Mouse (Mus musculus) E14TG2a.4 (cell line): Measurements from ENCODE around the gene Zfp248.

ENCODE experiments used
- H3K27me3 ChIP-seq: 2 replicates; pipeline ENCODE4 v1.6.1; 2014; ENCODE audit warnings: low read length, control low read depth; ENCODE audit not compliant: insufficient read depth
- H3K36me3 ChIP-seq: 2 replicates; pipeline ENCODE4 v1.6.1; 2014; ENCODE audit warnings: low read length, control low read depth; ENCODE audit not compliant: insufficient read depth
- H3K4me1 ChIP-seq: replicated peaks from 2 replicates; pipeline ENCODE4 v1.6.1; 2014; ENCODE audit warnings: low read depth, low read length, control low read depth
- H3K4me3 ChIP-seq: replicated peaks from 2 replicates; pipeline ENCODE4 v1.5.1; 2014; ENCODE audit warnings: mild to moderate bottlenecking, low read length
- H3K9me3 ChIP-seq: 2 replicates; pipeline ENCODE4 v1.6.1; 2014; ENCODE audit warnings: low read length, control low read depth
- CTCF ChIP-seq: conservative IDR thresholded peaks from 2 replicates; pipeline ENCODE4 v1.5.1; 2014; ENCODE audit warnings: low read length
- NANOG ChIP-seq: IDR thresholded peaks from 2 replicates; pipeline ENCODE4 v1.6.1; 2014; ENCODE audit warnings: borderline replicate concordance, low read length, mixed read lengths
- POU5F1 ChIP-seq: IDR thresholded peaks from 2 replicates; pipeline ENCODE4 v1.6.1; 2014; ENCODE audit warnings: low read length, borderline replicate concordance

The Zfp248 gene

DNA sequence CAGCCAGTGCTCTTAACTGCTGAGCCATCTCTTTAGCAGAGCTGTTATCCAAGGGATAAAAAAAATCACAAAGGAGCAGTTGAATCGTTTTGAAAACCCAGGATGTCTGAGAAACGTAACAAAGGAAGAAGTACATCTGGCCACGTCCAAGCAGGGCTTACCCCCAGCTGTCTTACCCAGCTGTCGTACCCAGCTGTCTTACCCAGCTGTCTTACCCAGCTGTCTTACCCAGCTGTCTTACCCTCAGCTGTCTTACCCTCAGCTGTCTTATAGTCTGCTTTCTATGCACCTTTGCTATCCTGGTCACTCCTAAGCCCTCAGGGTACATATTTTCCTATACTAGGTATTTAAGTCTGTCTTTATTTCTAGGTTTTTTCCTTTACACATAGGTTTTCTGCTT lies 23.8 kb downstream of the Zfp248 start:
- Histone ChIP-seq H3K27me3 (no peaks in the 10 kb centered on the region), H3K36me3 (peaks cover 6% of the 10 kb centered on the region; the same call in 1 of the 2 replicates), H3K4me1 (no peaks in the 10 kb centered on the region), H3K9me3 (no peaks in the 10 kb centered on the region), H3K4me3 (no peak overlapping the region)
- TF ChIP-seq CTCF (no peak), POU5F1 (no peak), NANOG (no peak)

GRCm38 (mm10) chr6:118426666-118427065 lies 28.7 kb downstream of the Zfp248 start:
- Histone ChIP-seq H3K27me3 (peaks cover 13% of the 10 kb centered on the region; the same call in 1 of the 2 replicates), H3K36me3 (peaks cover 6% of the 10 kb centered on the region; the same call in 1 of the 2 replicates), H3K4me1 (no peaks in the 10 kb centered on the region), H3K4me3 (no peak overlapping the region), H3K9me3 (no peaks in the 10 kb centered on the region)
- TF ChIP-seq POU5F1 (no peak), CTCF (no peak)

DNA sequence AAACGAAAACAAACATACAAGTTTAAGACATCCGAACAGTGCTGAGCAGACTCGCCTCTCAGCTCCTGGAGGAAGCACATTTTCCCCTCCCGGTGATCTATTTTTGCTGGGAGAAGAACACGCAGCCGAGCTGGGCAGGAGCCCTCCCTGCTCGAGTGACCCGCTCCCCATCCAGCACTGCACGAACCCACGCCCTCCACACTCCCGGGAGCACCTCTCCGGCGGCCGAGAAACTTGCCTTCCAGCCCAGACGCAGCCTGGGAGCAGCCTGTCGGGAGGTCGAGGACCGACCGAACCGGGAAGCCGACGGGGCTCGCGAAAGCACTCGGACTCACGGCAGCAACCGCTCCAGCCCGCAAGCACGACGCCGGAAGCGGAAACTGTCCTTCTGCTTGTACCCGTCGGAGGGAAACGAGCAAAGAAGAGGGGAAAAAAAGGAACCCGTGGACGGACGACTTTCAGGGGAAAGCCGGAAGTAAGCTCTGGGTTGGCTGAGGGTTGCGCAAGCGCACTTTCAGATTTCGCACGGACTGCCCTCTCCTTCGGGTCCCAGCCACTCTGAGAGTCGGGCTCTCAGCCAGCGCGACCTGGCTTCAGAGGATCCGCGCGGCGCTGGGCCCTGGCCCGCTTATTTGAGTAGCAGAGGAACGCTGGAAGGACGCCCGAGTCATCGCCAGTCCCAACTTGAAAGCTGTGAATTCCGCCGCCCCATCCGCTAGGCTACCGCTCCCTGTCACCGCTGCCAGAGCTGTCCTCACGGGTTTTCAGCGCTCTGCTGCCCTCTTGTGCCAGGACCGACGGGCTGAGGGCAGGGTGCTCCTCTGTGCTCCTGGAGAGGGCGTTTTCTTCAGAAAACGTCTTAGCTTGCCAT lies 36.0 kb downstream of the Zfp248 start, which contains the start of gene Bms1:
TSS of gene Bms1 (minus strand) at position 425 of the 871 bp plus-strand sequence.
- peaks cover 13% of the 10 kb centered on the region for H3K4me1 ChIP-seq
- H3K9me3 ChIP-seq = no peaks in the 10 kb centered on the region
- H3K4me3 ChIP-seq = peak within 1 kb of the TSS; percentile 100
- H3K36me3 ChIP-seq = peaks cover 41% of the 10 kb centered on the region
- TF ChIP-seq NANOG = no peak
- TF ChIP-seq CTCF = peak; percentile 63
- peaks cover 10% of the 10 kb centered on the region; the same call in 1 of the 2 replicates for H3K27me3 ChIP-seq

DNA sequence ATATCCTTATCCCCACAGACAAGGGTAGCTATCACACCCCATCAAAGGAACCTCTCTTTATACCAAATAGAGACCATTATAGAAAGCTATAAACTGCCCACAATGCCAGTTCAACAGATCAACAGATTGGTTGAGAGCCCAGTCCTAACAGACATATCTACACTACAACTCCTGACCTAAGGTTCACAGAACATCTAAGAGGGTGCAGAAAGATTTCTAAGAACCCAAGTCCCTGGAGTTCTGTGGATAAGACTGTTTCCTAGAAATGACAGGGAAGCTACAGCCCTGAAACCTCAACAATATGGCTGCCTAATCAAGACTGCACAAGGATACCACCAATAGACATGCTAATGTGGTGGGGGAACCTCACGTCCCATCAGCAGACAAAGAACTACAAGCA lies 44.9 kb downstream of the Zfp248 start:
- TF ChIP-seq NANOG = no peak
- H3K4me1 ChIP-seq = peaks cover 11% of the 10 kb centered on the region; the same call in 1 of the 2 replicates
- H3K36me3 ChIP-seq = peaks cover 91% of the 10 kb centered on the region
- H3K27me3 ChIP-seq = no peaks in the 10 kb centered on the region
- no peaks in the 10 kb centered on the region for H3K9me3 ChIP-seq
- no peak overlapping the region for H3K4me3 ChIP-seq

DNA sequence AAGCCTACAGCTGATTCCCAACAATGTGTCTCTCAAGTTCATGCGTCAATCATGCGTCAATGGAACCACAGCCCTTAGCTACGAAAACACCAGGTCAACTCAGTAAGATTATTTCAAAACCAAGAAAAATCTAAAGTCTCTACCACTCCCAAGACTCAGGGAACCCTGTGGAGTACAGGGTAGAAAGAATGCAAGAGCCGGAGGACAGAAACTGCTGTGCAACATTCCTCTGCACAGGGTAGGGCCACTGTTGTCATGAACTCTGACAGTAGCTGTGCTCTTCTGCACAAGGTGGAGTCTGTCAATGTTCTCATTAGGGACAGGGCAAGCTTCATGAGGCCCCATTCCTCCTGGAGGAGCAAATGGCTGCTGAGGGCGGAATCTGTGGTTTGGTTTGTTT lies 46.8 kb downstream of the Zfp248 start:
- TF ChIP-seq POU5F1 = no peak
- TF ChIP-seq CTCF = no peak
- no peak for TF ChIP-seq NANOG
- H3K4me3 ChIP-seq = no peak overlapping the region

DNA sequence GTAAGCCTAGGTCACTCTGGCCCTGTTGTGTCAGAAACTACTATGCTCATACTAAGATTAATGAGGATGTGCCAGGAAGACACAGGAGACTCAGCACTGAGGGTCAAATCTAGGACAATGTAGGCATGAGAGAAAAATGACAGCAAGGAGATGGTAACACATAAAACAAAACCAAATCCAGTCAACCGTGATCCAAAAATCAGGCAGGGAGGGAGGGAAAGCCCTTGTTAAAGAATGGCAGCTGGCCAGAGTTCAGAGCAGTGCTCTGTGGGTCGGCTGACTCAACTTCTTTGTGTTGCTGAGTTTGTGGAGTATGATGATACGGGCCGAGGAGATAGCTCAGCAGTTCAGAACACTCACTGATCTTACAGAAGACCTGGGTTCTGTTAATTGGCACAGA lies 48.9 kb downstream of the Zfp248 start:
- TF ChIP-seq POU5F1 = no peak
- TF ChIP-seq NANOG = no peak
- no peak for TF ChIP-seq CTCF
- peaks cover 17% of the 10 kb centered on the region for H3K4me1 ChIP-seq
- H3K4me3 ChIP-seq = no peak overlapping the region
- peaks cover 91% of the 10 kb centered on the region for H3K36me3 ChIP-seq
- H3K9me3 ChIP-seq = no peaks in the 10 kb centered on the region
- no peaks in the 10 kb centered on the region for H3K27me3 ChIP-seq

More for the DNA sequence above, 46.8 kb downstream of the Zfp248 start:
- H3K9me3 ChIP-seq = no peaks in the 10 kb centered on the region
- H3K27me3 ChIP-seq = no peaks in the 10 kb centered on the region
- peaks cover 20% of the 10 kb centered on the region for H3K4me1 ChIP-seq
- peaks cover 91% of the 10 kb centered on the region for H3K36me3 ChIP-seq

- H3K36me3 ChIP-seq = peaks cover 91% of the 10 kb centered on the region
- no peaks in the 10 kb centered on the region for H3K4me1 ChIP-seq
- no peak overlapping the region for H3K4me3 ChIP-seq
- no peaks in the 10 kb centered on the region for H3K27me3 ChIP-seq
- no peak for TF ChIP-seq CTCF
- no peak for TF ChIP-seq NANOG
- no peak for TF ChIP-seq POU5F1
- no peaks in the 10 kb centered on the region for H3K9me3 ChIP-seq
Observed at GRCm38 (mm10) chr6:118390746-118391145, 64.6 kb downstream of the Zfp248 start.

- Histone ChIP-seq H3K27me3 (no peaks in the 10 kb centered on the region), H3K4me1 (peaks cover 4% of the 10 kb centered on the region), H3K9me3 (no peaks in the 10 kb centered on the region), H3K36me3 (peaks cover 81% of the 10 kb centered on the region), H3K4me3 (no peak overlapping the region)
- TF ChIP-seq CTCF (no peak), NANOG (no peak), POU5F1 (no peak)
Observed at GRCm38 (mm10) chr6:118385962-118386361, 69.4 kb downstream of the Zfp248 start.

DNA sequence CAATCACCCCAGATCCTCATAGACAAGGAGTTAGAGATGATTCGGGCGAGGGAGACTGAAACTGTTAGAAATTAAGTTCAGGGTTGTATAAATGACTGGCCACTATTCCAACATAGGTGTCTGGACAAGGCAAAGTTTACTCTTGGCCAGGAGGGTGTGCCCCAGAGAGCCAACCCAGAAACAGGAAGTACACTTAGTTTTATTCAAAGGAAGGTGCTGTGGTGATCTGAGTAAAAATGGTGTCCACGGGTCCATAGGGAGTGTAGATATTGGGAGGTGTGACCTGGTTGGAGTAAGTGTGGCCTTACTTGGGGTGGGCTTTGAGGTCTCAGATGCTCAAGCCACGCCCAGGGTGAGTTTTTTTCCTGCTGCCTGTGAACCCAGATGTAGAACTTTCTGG lies 74.1 kb downstream of the Zfp248 start:
- Histone ChIP-seq H3K4me3 (no peak overlapping the region), H3K36me3 (peaks cover 43% of the 10 kb centered on the region)

More for the DNA sequence above, 74.1 kb downstream of the Zfp248 start:
- Histone ChIP-seq H3K9me3 (no peaks in the 10 kb centered on the region), H3K4me1 (peaks cover 19% of the 10 kb centered on the region), H3K27me3 (peaks cover 14% of the 10 kb centered on the region)
- TF ChIP-seq CTCF (no peak), NANOG (no peak), POU5F1 (no peak)
